Mouse (Mus musculus): ENCODE measurements around the gene Chpf2. TPM values are rescaled to one million over a fixed set of nuclear protein-coding genes. Genes with fewer than 3 reads are reported as not detected.

Chpf2 gene
- polyA plus RNA-seq, 1 experiment = 34.5 TPM

- peak; percentile 86 for DNase-seq (ENCODE audit: low spot score)
These were observed 18.1 kb downstream of the Chpf2 start for GRCm38 (mm10) chr5:24604656-24605100.

GRCm38 (mm10) chr5:24605321-24605979, 18.9 kb downstream of the Chpf2 start:
- peak; percentile 13 for DNase-seq (ENCODE audit: low spot score)

GRCm38 (mm10) chr5:24605980-24606665, 19.6 kb downstream of the Chpf2 start:
- DNase-seq (ENCODE audit: low spot score) = no peak

DNA sequence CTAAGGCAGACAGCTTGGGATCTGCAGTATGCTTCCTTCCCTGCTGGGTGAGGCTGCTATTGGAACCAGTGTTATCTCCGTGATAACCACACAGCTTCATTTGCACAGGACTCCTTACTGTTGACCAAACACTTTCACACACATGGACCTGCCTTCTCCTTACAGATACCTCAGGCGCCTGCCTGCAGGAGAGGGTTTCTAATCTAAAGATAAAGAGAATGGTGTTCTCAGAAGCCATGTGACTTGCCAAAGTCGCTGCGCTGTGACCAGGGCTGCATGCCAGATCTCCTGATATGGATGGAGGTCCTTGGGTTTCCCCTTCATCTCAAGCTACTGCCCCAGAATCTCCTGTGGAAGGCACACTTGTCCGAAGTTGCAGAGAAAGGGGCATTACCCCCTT, 22.8 kb downstream of the Chpf2 start:
- DNase-seq (ENCODE audit: low spot score) = no peak

DNA sequence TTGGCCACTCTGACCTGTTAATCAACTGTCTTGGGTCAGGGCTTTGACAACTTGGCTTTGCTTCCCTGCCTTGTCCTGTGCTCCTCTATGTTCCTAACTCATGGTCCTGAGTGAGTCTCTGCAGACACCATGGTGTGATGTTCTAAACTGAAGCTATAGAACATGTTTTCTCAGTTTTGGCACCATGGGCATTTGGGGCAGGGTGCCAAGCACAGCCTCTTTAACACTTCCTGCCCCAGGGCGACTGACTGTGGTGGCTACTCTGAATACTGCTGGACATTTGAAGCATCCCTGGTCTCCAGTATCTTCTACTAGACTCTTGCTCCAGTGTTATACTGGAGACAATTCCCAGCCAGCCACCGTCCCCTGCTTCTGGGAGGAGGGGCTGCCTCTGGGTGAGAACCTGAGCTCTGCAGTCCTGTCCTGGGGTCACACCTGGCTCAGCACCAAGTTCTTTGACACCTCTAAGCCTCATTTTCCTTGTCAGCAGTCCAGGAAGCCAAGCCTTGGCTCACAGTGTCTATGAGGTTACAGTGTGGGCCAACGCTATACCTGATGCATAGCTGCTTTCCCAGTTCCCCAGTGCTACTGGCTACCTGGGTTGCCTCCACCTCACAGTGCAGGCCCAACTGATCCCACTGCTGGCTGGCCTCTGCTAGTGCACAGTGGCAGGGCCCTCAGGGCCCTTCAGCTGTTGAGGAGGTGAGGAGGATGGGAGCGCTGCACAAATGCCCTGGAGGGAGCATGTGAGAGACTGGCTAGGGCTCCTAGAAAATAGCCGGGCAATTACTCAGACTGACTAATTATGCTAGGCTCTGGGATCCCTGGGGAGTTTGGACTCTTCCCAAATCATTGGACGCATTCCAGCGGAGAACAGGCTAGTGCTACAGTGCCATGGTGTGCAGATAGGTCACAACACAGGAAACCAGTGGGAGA, 25.1 kb downstream of the Chpf2 start:
- DNase-seq (ENCODE audit: low spot score) = no peak

DNA sequence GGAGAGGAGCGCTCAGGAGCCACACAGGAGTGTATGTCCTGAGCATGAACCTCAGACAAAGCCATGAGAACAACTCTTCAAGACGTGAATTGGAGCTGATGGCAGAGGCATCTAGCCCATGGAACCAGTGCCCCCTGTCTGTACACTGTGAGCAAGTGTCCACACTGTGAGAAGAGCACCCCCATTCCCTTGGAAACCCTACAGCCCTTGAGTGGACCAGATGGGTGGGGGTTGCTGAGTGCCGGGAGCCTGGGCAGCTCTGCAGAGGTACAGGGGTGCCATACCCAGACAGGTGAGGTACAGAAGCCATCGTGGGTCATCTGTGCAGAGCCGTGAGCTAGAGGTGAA, 25.7 kb downstream of the Chpf2 start:
- no peak for DNase-seq (ENCODE audit: low spot score)

- no peak for DNase-seq (ENCODE audit: low spot score)
These were observed 28.6 kb downstream of the Chpf2 start for GRCm38 (mm10) chr5:24615097-24615496.

- no peak for DNase-seq (ENCODE audit: low spot score)
These were observed 32.4 kb downstream of the Chpf2 start for GRCm38 (mm10) chr5:24618921-24619320.

GRCm38 (mm10) chr5:24620116-24620515, 33.6 kb downstream of the Chpf2 start:
- DNase-seq (ENCODE audit: low spot score) = no peak

DNA sequence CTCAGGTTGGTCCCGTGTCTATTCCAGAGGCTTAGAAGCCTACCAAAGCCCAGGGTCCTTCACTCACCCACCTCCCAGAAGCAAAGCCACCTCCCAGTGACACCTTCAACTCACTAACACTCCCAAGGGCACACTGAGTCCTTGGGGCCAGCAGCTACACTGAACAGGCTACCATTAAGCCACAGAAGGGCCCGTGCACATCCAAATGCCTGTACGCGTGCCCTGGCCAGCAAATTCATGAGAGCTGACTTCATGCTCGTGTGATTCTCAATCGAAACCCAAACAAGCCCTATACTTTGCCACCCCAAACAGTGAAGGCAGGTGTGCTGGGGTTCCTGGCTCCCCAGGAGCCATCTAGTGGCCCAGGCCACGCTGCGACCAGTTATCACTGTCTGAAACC, 34.1 kb downstream of the Chpf2 start:
- DNase-seq (ENCODE audit: low spot score) = no peak

DNA sequence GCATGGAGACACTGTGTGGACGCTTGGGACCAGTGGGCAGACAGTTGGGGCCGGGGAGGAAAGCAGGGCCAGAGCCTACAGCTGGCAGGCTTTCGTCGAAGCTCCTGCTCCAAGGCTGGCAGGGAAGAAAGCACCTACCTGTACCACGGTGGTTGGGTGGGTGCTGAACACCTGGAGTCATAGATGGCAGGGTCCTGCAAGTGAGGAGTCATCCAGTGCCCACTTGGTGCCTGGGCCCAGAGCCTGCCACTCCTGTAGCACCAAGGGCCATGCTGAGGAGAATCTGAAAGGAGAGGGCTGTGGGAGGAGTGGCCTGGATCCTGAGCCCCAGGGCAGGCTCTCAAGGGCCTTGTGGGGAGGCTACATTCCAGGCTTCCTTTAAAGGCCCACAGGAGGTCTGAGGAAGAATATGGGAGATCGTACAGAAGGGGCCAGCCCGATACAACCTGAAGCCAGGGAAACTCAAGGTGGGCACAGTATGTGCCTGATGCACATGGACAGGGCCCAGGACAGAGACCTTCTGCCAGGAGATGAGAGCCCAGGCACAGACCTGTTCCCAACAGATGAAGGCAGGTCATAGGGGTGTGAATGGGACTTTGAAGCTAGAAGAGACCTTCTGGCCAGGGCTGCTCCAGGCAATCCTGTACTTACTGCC, 36.0 kb downstream of the Chpf2 start:
- DNase-seq (ENCODE audit: low spot score) = no peak

DNA sequence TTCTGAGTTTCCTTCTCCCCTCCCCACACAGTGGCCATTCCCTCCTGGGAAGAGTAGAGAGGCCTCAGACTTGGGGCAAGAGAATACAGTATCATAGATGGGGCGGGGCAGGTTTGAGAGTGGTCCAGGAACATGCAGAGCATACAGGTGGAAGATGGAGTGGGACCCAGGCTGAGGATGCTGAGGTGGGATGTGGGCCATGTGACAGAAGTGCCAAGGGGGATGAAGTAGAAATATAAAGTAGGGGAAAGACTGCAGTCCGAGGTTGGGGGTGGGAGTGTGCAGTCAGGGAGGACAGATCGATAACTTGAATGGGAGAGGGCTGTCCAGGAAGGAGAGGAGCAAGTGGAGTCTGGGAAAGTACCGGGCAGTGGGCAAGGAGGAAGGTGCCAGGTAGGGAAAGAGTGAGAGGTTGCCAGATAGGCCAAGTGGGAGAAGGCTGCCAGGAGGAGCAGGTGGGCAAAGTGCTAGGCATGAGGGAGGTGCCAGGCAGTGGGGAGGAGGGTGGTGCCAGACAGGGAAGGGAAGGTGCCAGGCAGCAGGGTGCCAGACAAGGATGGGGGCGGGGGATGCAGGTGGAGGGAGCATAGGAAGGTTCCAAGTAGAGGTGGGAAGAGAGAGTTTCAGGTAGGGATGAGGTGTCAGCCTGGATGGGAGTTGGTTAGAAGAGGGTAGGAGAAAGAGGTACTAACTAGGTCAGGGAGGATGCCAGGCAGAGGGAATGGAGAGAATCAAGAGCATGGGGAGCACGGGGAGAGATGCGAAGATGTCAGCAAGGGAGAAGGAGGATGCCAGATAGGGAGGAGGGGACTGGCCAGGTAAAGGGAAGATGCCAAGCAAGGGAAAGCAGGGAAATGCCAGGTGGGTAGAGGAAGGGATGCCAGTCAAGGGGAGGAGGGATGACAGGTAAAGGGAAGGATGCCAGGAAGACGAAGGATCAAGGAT, 36.8 kb downstream of the Chpf2 start:
- no peak for DNase-seq (ENCODE audit: low spot score)

DNA sequence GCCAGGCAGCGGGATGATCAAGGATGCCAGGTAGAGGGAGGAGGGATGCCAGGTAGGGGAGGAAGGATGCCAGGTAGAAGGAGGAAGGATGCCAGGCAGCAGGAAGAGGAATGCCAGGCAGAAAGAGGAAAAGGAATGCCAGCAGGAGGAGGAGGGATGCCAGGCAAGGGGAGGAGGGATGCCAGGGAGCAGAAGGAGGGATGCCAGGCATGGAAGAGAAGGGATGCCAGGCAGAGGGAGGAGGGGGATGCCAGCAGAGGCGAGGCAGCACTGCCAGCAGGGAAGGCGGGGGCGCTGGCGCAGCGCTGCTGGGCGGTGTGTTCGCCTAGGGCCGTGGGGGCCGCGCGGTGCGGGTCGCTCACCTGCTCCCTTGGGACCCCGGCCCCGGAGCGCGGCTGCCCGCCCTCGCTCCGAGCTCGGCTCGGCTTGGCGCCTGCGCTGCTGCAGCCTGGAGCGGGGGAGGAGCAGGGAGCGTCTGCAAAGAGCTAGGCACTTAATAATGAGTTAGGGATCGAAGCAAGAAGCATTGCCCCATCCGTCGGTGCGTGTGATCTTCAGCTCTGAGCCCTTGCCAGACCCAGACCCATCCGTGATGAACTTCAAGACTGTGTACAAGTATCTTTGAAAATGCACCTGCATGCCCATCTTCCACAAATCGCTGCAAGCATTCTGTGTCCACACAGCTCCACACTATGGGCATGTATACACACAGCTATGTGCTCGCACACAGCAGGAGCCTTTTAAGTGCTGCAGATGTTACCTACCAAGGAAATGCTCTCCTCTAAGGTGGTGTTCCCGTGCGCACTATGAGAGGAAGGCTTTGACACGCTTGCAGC, 37.7 kb downstream of the Chpf2 start, which contains the start of gene Smarcd3:
Smarcd3 (minus strand) TSS at position 426 of the 836 bp plus-strand sequence.
- DNase-seq (ENCODE audit: low spot score) = no peak

DNA sequence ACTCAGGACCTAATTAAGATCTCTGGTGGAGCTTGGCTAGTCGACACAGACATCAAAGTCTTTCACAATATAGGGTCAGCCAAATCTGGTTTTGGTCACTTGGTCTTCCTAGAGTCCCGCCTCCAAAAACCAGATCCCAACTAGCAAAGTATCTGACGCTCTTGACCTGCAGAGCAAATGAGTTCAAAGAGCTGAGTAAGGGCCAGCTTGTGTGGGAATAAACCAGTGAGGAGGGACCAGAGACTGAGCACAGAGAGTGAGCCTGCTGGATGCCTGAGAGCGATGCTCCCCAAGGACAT, 38.2 kb downstream of the Chpf2 start:
- DNase-seq (ENCODE audit: low spot score) = no peak

DNA sequence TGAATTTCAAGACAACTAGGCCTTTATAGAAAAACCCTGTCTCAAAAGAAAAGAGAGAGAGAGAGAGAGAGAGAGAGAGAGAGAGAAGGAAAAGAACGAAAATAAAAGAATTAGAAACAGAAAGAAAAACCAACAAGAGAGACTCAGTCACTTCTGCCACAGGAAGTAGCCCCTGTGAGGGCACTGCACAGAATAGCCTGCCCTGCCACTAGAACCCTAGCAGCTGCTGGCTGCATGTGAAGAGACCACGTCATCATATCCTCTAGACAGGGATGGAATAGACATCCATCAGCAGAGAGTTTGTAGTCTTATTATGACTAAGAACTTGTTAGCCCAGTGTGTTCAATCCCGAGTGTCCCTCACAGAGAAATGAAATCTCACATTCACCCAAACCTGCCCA, 43.2 kb downstream of the Chpf2 start:
- DNase-seq (ENCODE audit: low spot score) = no peak

DNA sequence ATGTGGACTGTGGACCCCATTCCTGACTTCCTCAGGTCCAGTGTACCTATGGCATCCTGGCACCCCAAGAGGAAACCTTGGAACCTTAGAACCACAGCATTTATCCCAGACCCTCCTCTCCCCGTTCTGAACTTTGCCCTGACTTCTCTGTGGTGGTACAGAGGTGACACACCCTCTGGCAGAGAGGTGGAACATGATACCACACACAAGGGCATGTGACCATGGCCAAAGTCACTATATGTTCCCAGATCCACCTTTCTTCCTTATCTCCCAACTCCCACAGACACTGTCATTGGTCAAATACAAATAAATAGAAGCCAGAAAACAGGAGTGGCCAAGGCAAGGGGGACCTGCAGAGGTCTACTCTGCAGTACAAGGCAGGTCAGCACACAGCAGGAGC, 48.6 kb downstream of the Chpf2 start:
- DNase-seq (ENCODE audit: low spot score) = no peak

GRCm38 (mm10) chr5:24635526-24636141, 49.1 kb downstream of the Chpf2 start:
- DNase-seq (ENCODE audit: low spot score) = no peak

GRCm38 (mm10) chr5:24636987-24637386, 50.4 kb downstream of the Chpf2 start:
- no peak for DNase-seq (ENCODE audit: low spot score)

- no peak for DNase-seq (ENCODE audit: low spot score)
These were observed 51.6 kb downstream of the Chpf2 start for GRCm38 (mm10) chr5:24638131-24638530.

DNA sequence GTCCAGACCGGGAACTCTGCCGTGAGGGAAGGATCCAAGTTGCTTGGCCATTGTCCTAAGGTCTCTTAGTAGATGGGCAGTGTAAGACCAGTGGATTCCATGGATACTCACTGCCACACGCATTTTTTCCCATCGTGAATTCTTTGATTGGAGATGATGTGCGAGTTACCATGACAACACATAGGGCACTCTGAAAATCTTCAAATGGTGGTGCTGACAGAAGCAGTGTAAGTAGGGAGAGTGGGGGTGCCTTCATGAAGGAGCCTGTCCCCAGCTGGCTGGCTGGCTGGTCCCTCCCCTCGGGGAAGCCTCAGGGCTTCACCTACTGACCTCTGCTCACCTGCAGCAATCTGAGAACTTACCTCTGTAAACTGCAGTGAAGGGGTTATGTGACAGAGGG, 52.5 kb downstream of the Chpf2 start:
- no peak for DNase-seq (ENCODE audit: low spot score)

Measured in urinary bladder, adult 2 months (tissue).